Mouse (Mus musculus) right cerebral cortex, adult 2 months (tissue): ENCODE data around the gene Zfhx3.

Experiments
- DNase-seq, 2 experiments: peaks; one replicate each; pipeline ENCODE4 v3.0.0; 2021 to 2022; ENCODE audit warnings: low spot score in 2 of 2

Zfhx3 gene

DNA sequence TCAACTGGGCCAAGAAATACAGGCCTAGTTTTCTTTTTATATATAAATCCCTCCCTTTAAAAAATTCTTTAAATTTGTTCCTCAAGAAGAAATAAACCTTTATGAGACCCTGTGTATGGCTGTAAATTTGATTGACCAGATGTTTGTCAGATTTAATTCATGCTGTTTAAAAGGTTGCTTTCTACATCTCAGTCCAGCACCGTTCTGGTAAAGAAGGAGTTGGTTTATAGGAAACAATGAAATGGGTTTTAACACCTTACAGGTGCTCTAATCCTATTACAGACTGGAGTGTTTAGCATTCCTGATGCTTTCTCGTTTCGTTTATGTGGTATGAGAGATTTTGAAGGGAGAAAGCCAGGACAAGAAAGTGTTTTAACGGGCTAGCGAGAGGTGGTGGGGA, 147.2 kb downstream of the Zfhx3 start:
- DNase-seq, result no peak

- no peak for DNase-seq
These were observed 156.2 kb downstream of the Zfhx3 start for GRCm38 (mm10) chr8:108098598-108098997.

DNA sequence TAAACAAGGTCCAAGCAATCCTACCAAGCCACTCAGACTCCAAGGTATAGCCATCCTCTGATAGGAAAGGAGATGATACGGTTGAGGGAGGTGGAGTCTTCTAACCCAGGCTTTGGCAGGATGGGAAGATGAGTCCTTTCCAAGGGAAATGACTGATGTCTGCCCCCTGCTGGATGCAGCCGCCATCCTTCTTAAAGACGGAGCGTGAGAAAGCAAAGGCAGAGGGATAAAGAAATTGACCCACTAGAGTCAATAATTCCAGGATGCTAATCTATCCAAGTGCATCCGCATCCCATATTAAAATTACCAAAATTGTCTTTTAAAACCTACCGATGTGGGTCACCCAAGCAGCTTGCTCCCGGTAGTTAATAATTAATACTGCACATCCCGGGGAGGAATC, 158.7 kb downstream of the Zfhx3 start:
- peak; percentile 45 to 47 for DNase-seq

DNA sequence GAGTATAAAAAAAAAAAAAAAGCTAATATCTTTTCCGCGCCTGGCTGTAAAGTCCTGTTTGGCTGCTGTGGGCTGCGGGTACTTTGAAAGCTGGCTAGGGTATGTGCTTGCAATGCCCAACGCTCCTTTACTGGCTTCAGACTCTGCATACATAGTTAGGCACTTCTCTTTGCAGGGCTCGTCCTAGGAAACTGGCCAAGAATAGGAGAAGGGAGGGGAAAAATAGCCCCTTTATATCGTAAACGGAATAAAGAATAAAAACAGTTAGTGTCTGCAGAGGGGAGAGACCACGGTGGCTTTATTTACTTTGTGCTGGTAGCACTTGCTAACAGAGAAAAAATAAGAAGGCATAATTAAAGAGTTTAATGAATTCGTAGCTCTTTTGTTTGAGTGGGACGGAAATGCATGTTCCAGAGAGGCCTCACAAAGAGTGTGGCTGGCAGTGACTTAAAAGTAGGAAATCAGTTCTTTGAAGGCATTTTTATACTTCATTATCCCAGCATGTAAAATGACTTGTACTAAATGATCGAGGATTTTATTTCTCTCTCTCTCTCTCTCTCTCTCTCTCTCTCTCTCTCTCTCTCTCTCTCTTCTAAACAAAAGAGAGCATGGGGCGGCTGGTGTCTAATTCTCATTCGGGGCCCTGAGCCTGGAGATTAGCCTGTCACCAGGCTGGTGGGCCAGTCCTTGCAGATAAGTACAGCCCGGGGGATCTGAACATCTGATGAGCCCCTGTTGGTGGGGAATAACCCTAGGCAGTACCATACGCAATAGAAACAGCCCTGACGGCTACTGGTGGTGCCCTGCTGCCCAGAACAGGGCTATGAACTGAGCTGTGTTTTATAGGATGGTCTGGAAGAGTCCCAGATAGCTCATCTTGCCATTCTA, 159.8 kb downstream of the Zfhx3 start:
- peak; percentile 5 to 26 for DNase-seq

DNA sequence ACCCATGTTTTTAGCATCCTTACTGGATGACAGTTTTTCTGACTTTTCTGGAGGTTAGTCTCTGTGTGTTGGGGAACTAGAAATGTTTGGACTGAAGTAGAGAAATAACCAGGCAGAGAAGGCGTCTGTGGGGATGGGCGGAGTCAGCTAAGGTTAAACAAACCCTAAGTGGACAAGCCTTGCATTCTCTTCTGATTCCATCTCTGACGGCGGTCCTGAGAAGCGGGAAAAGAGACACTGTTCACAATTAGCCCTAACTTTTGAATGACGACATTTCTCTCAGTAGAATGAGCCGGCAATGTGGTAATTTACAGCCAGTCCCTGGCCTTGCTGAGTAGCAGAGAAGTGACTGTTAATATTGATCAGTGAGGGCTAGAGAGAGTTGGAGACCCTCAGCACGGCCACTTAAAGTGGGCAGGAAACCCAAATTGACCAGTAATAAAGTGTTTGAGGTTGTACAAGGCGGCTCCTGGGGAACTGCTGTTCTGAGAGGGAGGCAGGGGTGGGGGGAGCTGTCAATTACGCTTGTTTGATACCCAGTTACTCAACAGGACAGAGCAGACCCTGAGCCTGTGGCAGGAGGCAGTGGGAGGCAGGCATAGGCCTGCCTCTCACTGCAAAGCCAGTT, 162.1 kb downstream of the Zfhx3 start:
- no peak for DNase-seq

GRCm38 (mm10) chr8:108125053-108125452, 182.6 kb downstream of the Zfhx3 start:
- DNase-seq, result peak in 1 of 2 experiments; percentile 8

- no peak for DNase-seq
These were observed 183.0 kb downstream of the Zfhx3 start for GRCm38 (mm10) chr8:108125491-108125890.

- no peak for DNase-seq
These were observed 204.1 kb downstream of the Zfhx3 start for GRCm38 (mm10) chr8:108146536-108146935.

DNA sequence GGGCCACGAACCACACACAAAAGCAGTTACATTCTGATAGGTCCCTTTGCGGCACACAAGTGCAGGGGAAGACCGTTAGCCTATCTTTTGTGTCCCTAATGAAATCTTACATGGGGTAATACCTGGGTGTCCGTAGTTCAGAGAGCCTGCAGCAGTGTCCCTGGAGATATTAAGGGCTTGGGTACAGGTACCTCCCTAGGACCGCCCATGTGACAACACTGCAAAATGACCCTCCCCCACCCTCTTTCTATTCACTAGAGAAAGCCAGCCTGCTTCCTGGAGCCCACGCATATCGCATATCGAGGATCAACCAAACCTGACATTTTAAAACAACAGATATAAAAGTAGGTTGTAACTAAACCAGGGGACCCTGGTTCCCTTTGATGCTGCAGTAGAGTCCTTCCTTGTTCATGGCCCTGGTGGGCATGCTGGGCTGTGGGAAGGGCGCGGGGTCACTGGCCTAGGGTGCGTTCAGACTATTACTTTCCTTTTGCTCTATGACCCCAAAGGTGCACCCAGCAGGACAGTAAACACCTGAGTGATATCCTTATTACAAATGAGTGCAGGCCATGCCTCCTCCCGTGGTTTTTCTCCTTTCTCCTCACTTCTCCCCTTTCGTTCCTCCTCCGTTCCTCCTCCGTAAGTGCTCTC, 206.3 kb downstream of the Zfhx3 start:
- no peak for DNase-seq

DNA sequence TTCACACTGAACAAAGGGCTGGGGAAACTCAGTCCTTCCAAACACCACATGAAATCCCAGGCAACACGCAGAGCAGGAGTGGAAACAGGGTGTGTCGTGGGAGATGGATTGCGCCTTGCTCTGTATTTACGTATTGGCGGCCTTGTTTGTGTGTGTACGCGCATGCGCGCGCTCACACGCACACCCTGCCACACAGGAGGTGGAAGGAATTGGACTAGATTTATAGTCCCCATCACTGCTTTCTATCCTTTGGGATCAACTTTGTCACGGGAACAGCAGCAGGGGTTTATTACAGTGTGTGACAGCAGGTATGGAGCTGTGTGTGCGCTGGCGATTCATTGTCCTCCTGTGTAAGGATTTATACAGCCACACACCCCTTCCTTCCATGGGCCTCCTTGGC, 228.4 kb downstream of the Zfhx3 start:
- no peak for DNase-seq

DNA sequence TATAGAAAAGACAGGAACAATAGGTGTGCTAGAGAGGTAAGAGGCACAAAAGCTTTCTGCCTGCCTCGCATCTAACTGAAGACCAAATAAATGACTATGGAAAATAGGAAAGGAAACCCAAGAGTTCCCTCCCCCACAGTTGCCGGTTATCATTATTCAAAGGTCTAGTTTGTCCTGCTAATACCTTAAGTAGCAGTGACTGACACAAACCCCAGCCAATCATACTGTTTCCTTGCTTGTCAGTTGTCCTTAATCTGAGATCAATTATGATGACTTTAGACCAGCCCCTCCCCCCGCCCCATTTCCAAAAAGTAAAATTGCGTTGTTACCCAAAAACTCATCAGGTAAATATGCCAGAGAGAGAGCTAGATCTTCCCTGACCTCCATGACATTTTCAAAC, 240.9 kb downstream of the Zfhx3 start:
- no peak for DNase-seq

- DNase-seq, result no peak
These were observed 241.5 kb downstream of the Zfhx3 start for GRCm38 (mm10) chr8:108183948-108184347.

DNA sequence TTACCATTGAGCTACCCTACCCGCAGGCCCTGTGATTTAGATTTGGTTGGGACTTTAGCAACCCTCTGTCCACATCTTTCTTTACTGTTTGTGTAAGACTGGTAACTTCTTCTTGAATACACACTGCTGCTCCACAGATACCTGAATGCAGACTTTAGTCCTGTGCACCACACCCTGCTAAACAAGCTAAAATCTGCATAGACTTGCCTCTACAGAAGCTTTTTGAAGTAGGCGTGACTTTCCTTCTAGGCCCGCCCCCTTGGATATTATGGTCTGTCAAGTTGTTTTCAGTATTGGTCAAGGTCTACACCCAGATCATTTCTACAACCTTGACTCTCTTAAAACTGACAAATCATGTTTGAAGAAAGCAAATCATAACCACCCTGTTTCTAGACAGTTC, 243.8 kb downstream of the Zfhx3 start:
- no peak for DNase-seq

DNA sequence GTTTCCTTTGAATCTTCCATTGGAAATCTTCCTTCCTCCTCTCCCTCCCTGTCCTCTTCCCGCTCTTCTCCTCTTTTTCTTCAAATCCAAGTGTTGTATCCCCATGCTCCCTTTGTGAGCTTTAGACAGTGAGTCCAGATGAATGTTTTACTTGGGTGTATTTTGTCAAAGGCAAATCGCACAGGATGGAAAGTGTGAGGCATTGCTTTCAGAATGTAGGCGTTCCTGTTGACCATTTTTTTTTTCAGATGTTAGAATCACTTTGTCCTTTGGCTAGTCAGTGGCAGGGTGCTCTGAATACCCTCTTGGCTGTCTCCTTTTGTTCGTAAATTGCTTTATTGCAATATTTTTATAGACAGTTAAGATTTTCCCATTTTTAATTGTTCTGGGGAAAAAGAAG, 245.6 kb downstream of the Zfhx3 start:
- no peak for DNase-seq

DNA sequence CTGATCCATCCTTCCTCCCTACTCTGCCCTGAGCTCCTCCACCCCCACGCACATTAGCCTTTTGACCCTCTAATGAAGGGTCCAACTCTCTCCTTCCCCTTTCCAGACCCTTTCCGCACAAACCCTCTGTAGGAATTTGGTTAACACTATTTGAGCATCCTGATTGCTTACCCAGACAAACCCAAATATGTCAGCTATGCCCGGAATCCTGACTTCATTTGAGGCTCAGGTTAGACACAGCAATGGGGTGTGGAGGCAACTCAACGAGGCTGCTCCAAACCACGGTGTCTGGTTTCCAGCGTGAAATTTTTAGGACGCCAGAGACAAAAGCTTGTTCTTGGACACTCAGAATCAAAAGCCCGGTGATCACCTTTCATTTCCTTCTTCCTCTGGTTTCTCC, 252.1 kb downstream of the Zfhx3 start:
- DNase-seq, result no peak

- no peak for DNase-seq
These were observed 272.6 kb downstream of the Zfhx3 start for GRCm38 (mm10) chr8:108215026-108215425.

- no peak for DNase-seq
These were observed 275.9 kb downstream of the Zfhx3 start for GRCm38 (mm10) chr8:108218171-108218840.

- DNase-seq, result no peak
These were observed 278.1 kb downstream of the Zfhx3 start for GRCm38 (mm10) chr8:108220511-108220910.

- DNase-seq, result no peak
These were observed 279.6 kb downstream of the Zfhx3 start for GRCm38 (mm10) chr8:108222091-108222490.

DNA sequence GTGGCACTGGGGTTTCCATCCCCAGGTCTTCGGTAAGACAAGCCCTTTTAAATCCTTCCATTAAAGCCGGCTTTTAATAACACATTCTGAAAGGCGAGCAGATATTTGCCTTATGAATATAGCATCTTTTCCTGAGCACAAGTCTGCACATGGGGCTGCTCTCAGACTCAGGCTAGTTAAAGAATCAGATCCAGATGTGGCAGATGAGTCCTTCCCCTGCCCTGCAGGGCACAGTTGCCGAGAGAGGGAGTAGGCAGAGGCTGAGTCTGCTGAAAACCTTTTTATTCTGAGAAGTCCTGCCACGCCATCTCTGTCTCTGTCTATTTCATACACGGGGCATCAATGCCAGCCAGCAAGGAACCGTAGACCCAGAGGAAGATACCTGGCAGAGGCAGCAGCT, 289.9 kb downstream of the Zfhx3 start:
- no peak for DNase-seq

GRCm38 (mm10) chr8:108234481-108234880, 292.0 kb downstream of the Zfhx3 start:
- DNase-seq, result no peak

GRCm38 (mm10) chr8:108236715-108237114, 294.3 kb downstream of the Zfhx3 start:
- DNase-seq, result no peak
